Mouse (Mus musculus): ENCODE measurements at regions not wholly inside any gene's neighbourhood (a gene's known extent, or its start where the extent isn't known, plus 50 kb on each side); places are given as distances from the start of the nearest gene placed in this dataset.

GRCm38 (mm10) chr7:68917876-68918200, 168.8 kb upstream of the Arrdc4 start:
- DNase-seq (ENCODE audit: low read depth in 1 of 2, low spot score in 2 of 2), result no peak
- H3K4me1 ChIP-seq (ENCODE audit: control insufficient read depth, insufficient read depth, insufficient read length), result no peaks in the 10 kb centered on the region
- no peak overlapping the region for H3K4me3 ChIP-seq (ENCODE audit: extremely low read depth, insufficient read depth, insufficient read length)
- H3K27ac ChIP-seq (ENCODE audit: insufficient read depth, low read length), result no peak overlapping the region
- no peaks in the 10 kb centered on the region for H3K27me3 ChIP-seq (ENCODE audit: control insufficient read depth, insufficient read depth, low read length)
- TF ChIP-seq CTCF (IDR thresholded peaks at IDR 0.05; ENCODE audit: extremely low read depth, insufficient read depth, insufficient read length, insufficient replicate concordance) (no peak), POLR2A (IDR thresholded peaks at IDR 0.05; ENCODE audit: low read depth, low read length) (no peak)
- H3K36me3 ChIP-seq (ENCODE audit: control insufficient read depth, insufficient read depth, low read length), result no peaks in the 10 kb centered on the region
- WGBS, result 9% methylated on average over 2 of the region's 2 CpGs

GRCm38 (mm10) chr7:68917137-68917875, 168.3 kb upstream of the Arrdc4 start:
- Histone ChIP-seq H3K36me3 (ENCODE audit: control insufficient read depth, insufficient read depth, low read length) (no peaks in the 10 kb centered on the region), H3K4me3 (ENCODE audit: extremely low read depth, insufficient read depth, insufficient read length) (no peak overlapping the region), H3K27me3 (ENCODE audit: control insufficient read depth, insufficient read depth, low read length) (no peaks in the 10 kb centered on the region), H3K4me1 (ENCODE audit: control insufficient read depth, insufficient read depth, insufficient read length) (no peaks in the 10 kb centered on the region), H3K27ac (ENCODE audit: insufficient read depth, low read length) (no peak overlapping the region)
- no peak for TF ChIP-seq CTCF (IDR thresholded peaks at IDR 0.05; ENCODE audit: extremely low read depth, insufficient read depth, insufficient read length, insufficient replicate concordance)
- TF ChIP-seq POLR2A (IDR thresholded peaks at IDR 0.05; ENCODE audit: low read depth, low read length), result no peak
- no peak for DNase-seq (ENCODE audit: low read depth in 1 of 2, low spot score in 2 of 2)
- 23% methylated on average over 21 of the region's 21 CpGs for WGBS

GRCm38 (mm10) chr7:68915976-68916375, 166.9 kb upstream of the Arrdc4 start:
- no peaks in the 10 kb centered on the region for H3K36me3 ChIP-seq (ENCODE audit: control insufficient read depth, insufficient read depth, low read length)
- DNase-seq (ENCODE audit: low read depth in 1 of 2, low spot score in 2 of 2), result no peak
- no peak for TF ChIP-seq POLR2A (IDR thresholded peaks at IDR 0.05; ENCODE audit: low read depth, low read length)
- no peak for TF ChIP-seq CTCF (IDR thresholded peaks at IDR 0.05; ENCODE audit: extremely low read depth, insufficient read depth, insufficient read length, insufficient replicate concordance)
- no peak overlapping the region for H3K4me3 ChIP-seq (ENCODE audit: extremely low read depth, insufficient read depth, insufficient read length)
- WGBS, result 94% methylated on average over 9 of the region's 9 CpGs
- H3K4me1 ChIP-seq (ENCODE audit: control insufficient read depth, insufficient read depth, insufficient read length), result no peaks in the 10 kb centered on the region
- H3K27ac ChIP-seq (ENCODE audit: insufficient read depth, low read length), result no peak overlapping the region
- H3K27me3 ChIP-seq (ENCODE audit: control insufficient read depth, insufficient read depth, low read length), result no peaks in the 10 kb centered on the region

- no peak for TF ChIP-seq CTCF (IDR thresholded peaks at IDR 0.05; ENCODE audit: extremely low read depth, insufficient read depth, insufficient read length, insufficient replicate concordance)
- no peak for TF ChIP-seq POLR2A (IDR thresholded peaks at IDR 0.05; ENCODE audit: low read depth, low read length)
- no peak overlapping the region for H3K4me3 ChIP-seq (ENCODE audit: extremely low read depth, insufficient read depth, insufficient read length)
- no peaks in the 10 kb centered on the region for H3K36me3 ChIP-seq (ENCODE audit: control insufficient read depth, insufficient read depth, low read length)
- H3K27me3 ChIP-seq (ENCODE audit: control insufficient read depth, insufficient read depth, low read length), result no peaks in the 10 kb centered on the region
- no peak for DNase-seq (ENCODE audit: low read depth in 1 of 2, low spot score in 2 of 2)
- 74% methylated on average over 4 of the region's 4 CpGs for WGBS
- no peak overlapping the region for H3K27ac ChIP-seq (ENCODE audit: insufficient read depth, low read length)
- H3K4me1 ChIP-seq (ENCODE audit: control insufficient read depth, insufficient read depth, insufficient read length), result no peaks in the 10 kb centered on the region
These were observed 165.3 kb upstream of the Arrdc4 start for GRCm38 (mm10) chr7:68914344-68914743.

- Histone ChIP-seq H3K27ac (ENCODE audit: insufficient read depth, low read length) (no peak overlapping the region), H3K4me3 (ENCODE audit: extremely low read depth, insufficient read depth, insufficient read length) (no peak overlapping the region), H3K27me3 (ENCODE audit: control insufficient read depth, insufficient read depth, low read length) (no peaks in the 10 kb centered on the region), H3K36me3 (ENCODE audit: control insufficient read depth, insufficient read depth, low read length) (no peaks in the 10 kb centered on the region), H3K4me1 (ENCODE audit: control insufficient read depth, insufficient read depth, insufficient read length) (no peaks in the 10 kb centered on the region)
- no peak for DNase-seq (ENCODE audit: low read depth in 1 of 2, low spot score in 2 of 2)
- WGBS, result 81% methylated on average over 6 of the region's 6 CpGs
- TF ChIP-seq CTCF (IDR thresholded peaks at IDR 0.05; ENCODE audit: extremely low read depth, insufficient read depth, insufficient read length, insufficient replicate concordance), result no peak
- no peak for TF ChIP-seq POLR2A (IDR thresholded peaks at IDR 0.05; ENCODE audit: low read depth, low read length)
These were observed 163.1 kb upstream of the Arrdc4 start for GRCm38 (mm10) chr7:68911989-68912655.

- no peaks in the 10 kb centered on the region for H3K27me3 ChIP-seq (ENCODE audit: control insufficient read depth, insufficient read depth, low read length)
- no peak for TF ChIP-seq CTCF (IDR thresholded peaks at IDR 0.05; ENCODE audit: extremely low read depth, insufficient read depth, insufficient read length, insufficient replicate concordance)
- TF ChIP-seq POLR2A (IDR thresholded peaks at IDR 0.05; ENCODE audit: low read depth, low read length), result no peak
- no peak overlapping the region for H3K4me3 ChIP-seq (ENCODE audit: extremely low read depth, insufficient read depth, insufficient read length)
- H3K36me3 ChIP-seq (ENCODE audit: control insufficient read depth, insufficient read depth, low read length), result no peaks in the 10 kb centered on the region
- 71% methylated on average over 3 of the region's 3 CpGs for WGBS
- H3K27ac ChIP-seq (ENCODE audit: insufficient read depth, low read length), result no peak overlapping the region
- no peak for DNase-seq (ENCODE audit: low read depth in 1 of 2, low spot score in 2 of 2)
- H3K4me1 ChIP-seq (ENCODE audit: control insufficient read depth, insufficient read depth, insufficient read length), result no peaks in the 10 kb centered on the region
These were observed 162.5 kb upstream of the Arrdc4 start for GRCm38 (mm10) chr7:68911562-68911961.

GRCm38 (mm10) chr7:68909694-68910093, 160.7 kb upstream of the Arrdc4 start:
- 78% methylated on average over 1 of the region's 1 CpGs for WGBS

More at GRCm38 (mm10) chr7:68909694-68910093, 160.7 kb upstream of the Arrdc4 start:
- no peaks in the 10 kb centered on the region for H3K36me3 ChIP-seq (ENCODE audit: control insufficient read depth, insufficient read depth, low read length)
- no peak for DNase-seq (ENCODE audit: low read depth in 1 of 2, low spot score in 2 of 2)
- no peaks in the 10 kb centered on the region for H3K27me3 ChIP-seq (ENCODE audit: control insufficient read depth, insufficient read depth, low read length)
- no peak overlapping the region for H3K27ac ChIP-seq (ENCODE audit: insufficient read depth, low read length)
- no peaks in the 10 kb centered on the region for H3K4me1 ChIP-seq (ENCODE audit: control insufficient read depth, insufficient read depth, insufficient read length)
- no peak for TF ChIP-seq CTCF (IDR thresholded peaks at IDR 0.05; ENCODE audit: extremely low read depth, insufficient read depth, insufficient read length, insufficient replicate concordance)
- H3K4me3 ChIP-seq (ENCODE audit: extremely low read depth, insufficient read depth, insufficient read length), result no peak overlapping the region

Data from spleen, adult 2 months (tissue).